Mouse (Mus musculus) heart, adult 18-20 months (tissue): ENCODE results near the gene Sh3pxd2b. TPM values are rescaled to one million over a fixed set of nuclear protein-coding genes. Genes with fewer than 3 reads are reported as not detected.

Source experiments
- DNase-seq, 2 experiments: peaks; one replicate each; pipeline ENCODE4 v3.0.0; 2021 to 2022; ENCODE audit warnings: mixed read lengths in 1 of 2
- total RNA-seq, 2 experiments: library from RNA; stranded (reverse); gene quantifications; 2 replicates each; pipeline ENCODE4 v1.2.3; 2021

Gene Sh3pxd2b
- total RNA-seq, 2 experiments from 2014 or later: 5.9 to 6.1 TPM

- DNase-seq: peak; percentile 47 to 67
These were observed 6.8 kb upstream of the Sh3pxd2b start for GRCm38 (mm10) chr11:32340476-32341473.

DNA sequence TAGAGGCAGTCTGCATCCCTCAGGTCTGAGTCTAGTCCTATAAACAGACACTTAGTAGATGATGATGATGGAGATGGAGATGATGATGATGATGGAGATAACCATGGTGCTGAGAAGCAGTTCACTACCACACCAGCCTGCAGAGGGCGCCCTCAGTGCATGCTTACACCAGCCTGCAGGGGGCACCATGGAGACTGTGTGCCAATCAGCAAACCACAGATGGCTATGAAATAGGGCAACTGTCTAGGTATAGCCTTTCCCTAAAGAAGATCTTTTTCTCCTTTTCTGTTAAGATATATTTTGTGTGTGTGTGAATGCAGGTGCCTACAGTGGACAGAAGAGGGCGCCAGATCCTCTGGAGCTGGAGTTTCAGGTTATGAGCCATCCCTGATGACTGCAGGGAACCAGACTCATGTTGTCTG, 4.8 kb upstream of the Sh3pxd2b start:
- DNase-seq: peak in 1 of 2 experiments; percentile 69

- no peak for DNase-seq
These were observed 4.3 kb upstream of the Sh3pxd2b start for GRCm38 (mm10) chr11:32343350-32343749.

GRCm38 (mm10) chr11:32345504-32346297, 1.9 kb upstream of the Sh3pxd2b start:
- DNase-seq: no peak

DNA sequence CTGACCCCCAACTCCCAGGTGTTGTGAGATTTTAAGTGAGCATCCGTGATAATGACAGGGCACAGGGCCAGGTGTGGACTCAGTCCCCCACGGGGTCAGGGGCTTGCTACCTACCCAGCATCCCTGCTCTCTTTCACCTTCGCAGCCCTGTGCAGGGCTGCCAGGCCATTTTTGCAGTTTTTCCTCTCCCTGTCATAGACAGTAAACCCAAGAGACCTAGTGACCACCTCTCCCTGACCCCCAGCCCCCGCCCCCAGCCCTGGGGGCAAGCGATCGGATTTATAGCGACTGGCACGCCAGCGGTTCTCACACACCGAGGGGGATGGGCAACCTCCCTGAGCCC, 385 bp upstream of the Sh3pxd2b start:
- DNase-seq: no peak

GRCm38 (mm10) chr11:32348433-32349283, 1.0 kb downstream of the Sh3pxd2b start:
- no peak for DNase-seq

DNA sequence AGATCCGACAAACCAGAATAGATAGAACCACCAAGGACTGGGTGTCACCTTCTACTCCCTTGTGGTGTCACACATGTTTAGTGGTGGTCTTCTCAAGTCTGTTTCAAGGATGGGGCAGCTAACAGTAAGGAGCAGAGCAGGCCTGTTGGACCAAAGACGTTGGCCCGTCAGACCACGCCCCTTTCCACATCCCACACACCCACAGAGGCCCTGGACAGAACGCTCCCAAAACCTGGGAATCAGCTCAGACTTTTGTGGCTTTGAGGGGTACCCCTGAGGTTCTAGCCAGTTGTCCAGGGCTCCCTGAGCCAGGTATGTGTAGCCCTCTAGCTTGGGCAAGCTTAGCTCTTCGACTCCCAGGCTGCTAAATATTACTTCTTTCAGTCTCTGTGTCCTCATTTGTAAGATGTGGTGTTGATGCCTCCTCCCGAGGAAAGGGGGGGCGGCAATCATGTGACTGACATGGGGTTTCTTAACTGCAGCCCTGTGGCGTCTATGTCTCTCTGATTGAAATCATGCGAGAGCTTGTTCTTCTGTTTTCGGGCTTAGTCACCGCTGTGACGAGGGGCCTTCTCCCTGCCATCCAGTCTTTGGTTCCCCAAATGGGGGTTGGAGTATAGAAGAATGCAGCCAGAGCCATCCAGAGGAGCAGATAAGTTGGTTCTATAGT, 1.8 kb downstream of the Sh3pxd2b start:
- DNase-seq: peak; percentile 62 to 65

- no peak for DNase-seq
These were observed 5.3 kb downstream of the Sh3pxd2b start for GRCm38 (mm10) chr11:32352946-32353345.

- DNase-seq: peak in 1 of 2 experiments; percentile 68
These were observed 7.8 kb downstream of the Sh3pxd2b start for GRCm38 (mm10) chr11:32355377-32355776.

DNA sequence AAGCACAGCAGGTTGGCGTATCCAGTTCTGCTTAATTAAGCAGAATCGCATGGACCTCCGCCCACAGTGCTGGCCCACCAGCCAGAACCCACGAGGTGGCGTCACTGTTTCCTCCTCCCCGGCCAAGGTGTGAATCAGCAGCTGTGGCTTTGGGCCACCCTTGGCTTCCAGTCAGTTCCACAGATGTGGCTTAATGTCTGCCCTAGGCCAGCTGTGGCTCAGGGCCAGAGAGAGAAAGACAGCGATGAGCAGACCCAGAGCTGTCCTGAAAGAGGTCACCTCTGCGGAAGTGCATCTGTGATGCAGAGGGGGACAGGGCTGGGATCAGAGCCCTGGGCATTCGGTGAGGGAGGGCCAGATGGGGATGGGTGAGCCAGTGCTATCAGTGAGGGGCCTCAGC, 10.1 kb downstream of the Sh3pxd2b start:
- peak; percentile 87 to 89 for DNase-seq

GRCm38 (mm10) chr11:32358399-32358798, 10.8 kb downstream of the Sh3pxd2b start:
- DNase-seq: peak in 1 of 2 experiments; percentile 62

GRCm38 (mm10) chr11:32359566-32359965, 11.9 kb downstream of the Sh3pxd2b start:
- DNase-seq: no peak

GRCm38 (mm10) chr11:32361774-32362173, 14.2 kb downstream of the Sh3pxd2b start:
- DNase-seq: no peak

DNA sequence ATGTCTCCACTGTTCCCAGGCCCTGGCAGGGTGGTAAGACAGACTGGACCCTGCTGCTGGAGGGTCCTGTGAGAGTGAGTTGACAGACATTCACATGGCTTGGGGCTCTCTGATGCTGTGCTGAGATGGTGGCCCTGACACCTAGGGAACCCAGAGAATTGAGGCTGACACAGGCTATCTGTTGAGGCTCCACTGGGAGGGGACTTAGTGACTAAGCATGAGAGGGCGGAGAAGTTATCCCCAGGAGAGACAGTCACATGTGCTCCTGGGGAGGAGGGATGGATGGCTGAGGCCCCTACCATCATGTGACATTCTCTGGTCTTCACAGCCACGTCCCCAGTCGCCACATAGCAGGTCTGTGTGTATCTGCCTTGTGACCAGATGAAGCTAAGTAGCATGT, 15.6 kb downstream of the Sh3pxd2b start:
- DNase-seq: peak in 1 of 2 experiments; percentile 37

DNA sequence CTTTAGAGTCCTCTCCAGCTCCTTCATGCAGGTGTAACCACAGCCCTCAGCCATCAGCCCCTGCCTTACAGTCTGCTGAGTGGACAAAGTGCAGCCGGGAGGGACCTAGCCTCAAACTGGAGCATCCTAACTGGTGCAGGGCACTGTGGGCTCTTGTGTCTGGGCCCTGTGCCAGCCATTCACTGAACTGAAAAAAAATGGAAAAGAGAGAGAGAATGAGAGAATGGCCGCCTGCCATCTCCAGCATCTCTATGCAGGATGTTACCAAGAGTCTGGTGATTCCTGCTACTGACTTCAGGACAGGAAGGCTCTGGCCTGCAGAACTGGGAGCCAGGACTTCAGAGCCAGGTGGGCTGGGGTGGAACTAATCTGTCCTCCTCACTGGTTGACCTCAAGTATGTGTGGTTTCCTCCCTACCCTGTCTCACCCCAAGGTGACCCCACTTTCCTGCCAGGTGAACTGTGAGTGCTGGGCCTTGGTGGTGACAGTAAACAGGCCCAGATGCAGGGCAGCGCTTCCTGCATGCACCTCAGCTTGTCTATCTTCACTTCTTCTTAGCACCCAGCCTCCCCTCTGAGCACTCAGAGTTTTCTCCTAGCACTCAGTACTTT, 16.1 kb downstream of the Sh3pxd2b start:
- DNase-seq: no peak

DNA sequence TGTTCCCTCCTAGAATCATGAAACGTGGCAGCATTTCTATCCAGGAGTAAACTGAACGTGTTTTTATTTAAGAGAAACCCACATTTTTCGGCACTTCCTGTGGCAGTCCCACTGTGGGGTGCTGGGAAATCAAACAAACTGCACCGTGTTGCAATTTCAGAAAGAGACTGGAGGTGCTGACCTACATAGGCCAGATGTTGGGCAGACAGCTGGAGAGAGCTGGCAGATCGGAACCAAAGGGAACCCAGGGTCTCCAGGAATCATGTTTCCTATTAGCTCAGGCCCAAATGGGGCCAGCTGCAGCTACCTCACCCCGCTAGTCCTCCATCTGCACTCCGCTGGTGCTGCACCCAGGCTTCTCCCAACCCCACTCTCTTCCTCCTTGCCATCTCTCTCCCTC, 16.8 kb downstream of the Sh3pxd2b start:
- DNase-seq: peak; percentile 65 to 80

DNA sequence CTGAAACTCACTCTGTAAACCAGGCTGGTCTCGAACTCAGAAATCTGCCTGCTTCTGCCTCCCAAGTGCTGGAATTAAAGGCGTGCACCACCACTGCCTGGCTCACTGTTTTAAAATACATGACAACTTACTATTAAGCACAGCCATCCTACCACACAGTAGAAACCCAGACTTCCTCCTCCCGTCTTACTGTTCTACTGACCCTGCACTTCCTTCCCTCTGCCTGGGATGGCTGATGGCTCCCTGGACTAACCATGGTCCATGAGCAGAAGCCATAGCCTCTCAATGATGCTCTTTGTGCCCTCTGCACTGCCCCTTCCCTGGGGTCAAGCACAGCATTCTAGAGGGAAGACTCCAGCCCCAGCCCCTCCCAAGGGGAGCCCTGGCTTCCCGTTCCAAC, 17.9 kb downstream of the Sh3pxd2b start:
- no peak for DNase-seq

GRCm38 (mm10) chr11:32367056-32367455, 19.4 kb downstream of the Sh3pxd2b start:
- peak; percentile 56 to 58 for DNase-seq

GRCm38 (mm10) chr11:32368986-32369385, 21.4 kb downstream of the Sh3pxd2b start:
- DNase-seq: no peak

GRCm38 (mm10) chr11:32370881-32371280, 23.3 kb downstream of the Sh3pxd2b start:
- DNase-seq: no peak
